Mouse (Mus musculus) testis, adult 2 months (tissue): ENCODE measurements around the gene Cbfa2t3.

Source experiments
- CTCF ChIP-seq: fragments of 200-500 bp; IDR thresholded peaks from 2 replicates; pipeline ENCODE4 v1.5.1; 2012; ENCODE audit warnings: low read depth, mild to moderate bottlenecking, inconsistent platforms, low read length, moderate library complexity; ENCODE audit not compliant: control insufficient read depth, insufficient read depth, insufficient replicate concordance
- POLR2A ChIP-seq: fragments of 200-500 bp; IDR thresholded peaks from 2 replicates; pipeline ENCODE4 v1.6.1; 2012; ENCODE audit warnings: low read depth, mild to moderate bottlenecking, inconsistent platforms, low read length, moderate library complexity; ENCODE audit not compliant: control insufficient read depth

DNA sequence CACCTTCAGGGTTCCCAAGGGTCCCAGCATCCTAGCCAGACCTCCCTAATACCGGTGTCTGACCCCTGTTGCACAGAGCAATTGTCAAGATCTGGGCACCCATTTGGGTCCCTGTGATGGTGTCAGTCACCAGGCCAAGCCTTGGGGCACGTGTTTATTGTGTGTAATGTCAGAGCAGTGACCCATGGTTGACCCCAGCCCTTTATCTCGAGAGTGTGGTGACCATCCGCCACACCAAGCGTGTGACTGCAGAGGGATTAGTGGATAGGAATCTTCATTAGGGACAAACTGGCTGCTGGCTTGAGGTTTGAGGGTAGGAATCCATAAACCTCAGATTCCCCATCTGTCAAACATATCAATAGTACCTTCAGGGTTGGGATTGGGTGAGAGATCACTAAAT is 29.5 kb downstream of the Cbfa2t3 start:
- TF ChIP-seq CTCF, result no peak
- TF ChIP-seq POLR2A, result no peak
